Mouse (Mus musculus) spleen, adult 12 weeks (tissue): ENCODE results near the gene Hinfp.

Experiments used
- DNase-seq: peaks from one replicate; pipeline ENCODE4 v3.0.0; 2022; ENCODE audit warnings: low spot score

The Hinfp gene

DNA sequence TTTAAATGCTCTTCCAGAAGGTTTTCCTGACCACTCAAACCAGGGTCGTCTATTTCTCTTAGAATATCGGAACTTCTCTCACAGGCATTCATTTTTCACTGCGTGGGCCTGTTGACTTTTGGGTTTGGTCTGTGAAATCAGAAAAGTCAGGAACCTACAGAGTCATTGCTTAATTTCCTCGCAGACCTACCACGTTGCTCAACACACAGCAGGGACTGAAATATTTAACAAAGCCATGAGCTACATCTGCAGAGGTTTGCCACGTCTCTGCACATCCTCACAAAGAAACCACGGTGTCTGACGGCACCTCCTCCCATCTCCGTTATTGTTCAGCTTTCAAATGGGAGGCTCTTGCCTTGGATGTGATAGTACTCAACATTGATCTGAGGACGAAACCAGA, 46.5 kb downstream of the Hinfp start:
- DNase-seq = no peak

DNA sequence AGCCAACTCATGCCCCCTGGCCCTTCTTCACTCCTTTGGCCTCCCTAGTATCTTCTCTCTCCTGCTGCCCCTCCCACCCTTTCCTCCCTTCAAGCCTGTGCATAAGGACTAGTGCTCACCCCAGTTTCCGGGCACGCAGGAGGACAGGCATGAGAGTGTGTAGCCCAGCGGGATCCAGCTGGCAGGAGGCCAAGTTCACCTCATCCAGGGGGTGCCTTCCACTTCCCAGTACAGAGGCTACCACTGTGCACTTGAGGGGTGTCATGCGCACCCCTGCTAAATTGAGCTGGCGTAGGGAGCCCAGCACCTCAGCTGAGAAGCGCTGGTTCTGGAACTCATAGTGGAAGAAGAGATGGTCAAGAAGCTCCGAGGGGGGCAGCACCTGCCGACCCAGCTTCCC, 49.3 kb downstream of the Hinfp start:
- DNase-seq = no peak

DNA sequence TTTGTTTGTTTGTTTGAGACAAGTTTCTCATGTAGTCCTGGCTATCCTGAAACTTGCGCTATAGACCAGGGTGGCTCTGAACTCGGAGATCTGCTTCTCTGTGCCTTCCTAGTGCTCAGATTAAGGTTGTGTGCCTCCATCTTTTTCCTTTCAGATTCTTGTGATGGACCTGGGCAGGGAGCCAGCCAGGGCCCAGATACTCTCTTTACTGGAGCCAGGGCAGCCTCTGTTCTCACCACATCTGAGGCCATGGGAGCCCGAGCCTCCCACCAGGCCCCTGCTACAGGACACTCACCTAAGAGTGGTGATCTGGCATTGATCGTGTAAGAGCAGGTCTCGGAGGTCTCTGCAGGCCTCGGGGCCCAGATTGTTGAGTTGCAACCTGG, 50.3 kb downstream of the Hinfp start:
- DNase-seq = no peak

DNA sequence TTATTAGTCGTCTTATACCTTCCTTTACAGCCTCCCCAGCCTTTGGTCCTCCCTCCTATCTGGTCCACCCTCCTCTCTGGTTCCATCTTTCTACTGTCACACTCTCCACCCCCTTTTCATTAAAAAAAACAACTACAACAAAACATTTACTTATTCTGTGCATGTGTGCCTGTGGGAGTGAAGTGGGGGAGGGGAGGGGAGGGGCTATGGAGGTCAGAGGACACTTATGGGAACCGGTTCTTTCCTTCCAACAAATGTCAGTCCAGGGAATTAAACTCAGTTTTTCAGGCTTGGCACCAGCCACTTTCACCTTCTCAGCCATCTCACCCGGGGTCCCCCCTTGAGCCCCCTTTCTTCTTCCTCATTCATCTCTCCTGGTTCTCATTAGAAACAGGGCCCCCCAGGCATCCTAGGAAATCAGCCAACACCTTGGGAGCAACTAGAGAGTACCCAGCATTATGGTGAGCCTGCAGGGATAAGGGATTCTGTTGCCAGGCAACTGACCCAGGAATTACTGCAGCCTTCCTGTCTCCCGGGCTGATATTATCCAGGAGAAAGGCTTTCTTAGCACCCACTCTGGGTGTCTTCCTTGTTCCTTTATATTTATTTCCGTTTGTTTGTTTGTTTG, 50.8 kb downstream of the Hinfp start:
- no peak for DNase-seq

DNA sequence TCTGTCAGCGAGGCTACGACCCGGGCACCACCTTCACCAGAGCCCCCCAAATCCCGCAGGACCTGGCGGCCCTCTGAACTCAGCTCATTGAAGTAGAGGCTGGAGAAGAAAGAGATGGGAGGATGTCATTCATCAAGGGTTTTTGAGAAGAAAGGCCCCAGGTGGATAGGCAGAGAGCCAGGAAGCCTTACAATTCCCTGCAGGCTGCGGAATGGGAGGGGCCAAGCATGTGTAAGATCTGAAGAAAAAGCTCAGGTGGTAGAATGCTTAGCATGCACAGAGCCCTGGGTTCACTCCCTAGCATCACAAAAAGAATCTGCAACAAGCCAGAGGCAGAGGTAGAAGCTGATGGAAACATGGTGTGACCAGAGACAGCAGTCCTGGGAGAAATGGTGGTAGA, 52.0 kb downstream of the Hinfp start:
- no peak for DNase-seq

DNA sequence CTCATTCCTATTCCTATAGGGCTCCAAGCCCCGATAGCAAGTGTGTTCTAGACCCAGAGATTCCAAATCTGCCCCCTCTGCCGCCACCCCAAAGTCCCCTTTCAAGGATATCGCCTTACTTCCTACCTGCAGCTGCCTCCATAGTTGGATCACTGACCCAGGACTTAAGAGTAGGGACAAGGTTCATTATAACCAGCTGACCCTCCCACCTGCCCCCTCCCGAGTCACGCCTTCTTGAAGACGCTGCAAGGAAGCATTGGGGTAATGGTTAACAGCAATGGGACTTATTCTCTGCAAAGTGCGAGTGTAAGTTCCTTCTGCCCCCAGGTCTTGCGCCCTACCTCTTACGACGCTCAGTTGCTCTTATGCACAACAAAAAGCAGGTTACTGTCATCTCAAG, 54.2 kb downstream of the Hinfp start, which contains the start of gene Pdzd3:
TSS of gene Pdzd3 (minus strand) at position 158 of the 400 bp plus-strand sequence.
- DNase-seq = no peak

DNA sequence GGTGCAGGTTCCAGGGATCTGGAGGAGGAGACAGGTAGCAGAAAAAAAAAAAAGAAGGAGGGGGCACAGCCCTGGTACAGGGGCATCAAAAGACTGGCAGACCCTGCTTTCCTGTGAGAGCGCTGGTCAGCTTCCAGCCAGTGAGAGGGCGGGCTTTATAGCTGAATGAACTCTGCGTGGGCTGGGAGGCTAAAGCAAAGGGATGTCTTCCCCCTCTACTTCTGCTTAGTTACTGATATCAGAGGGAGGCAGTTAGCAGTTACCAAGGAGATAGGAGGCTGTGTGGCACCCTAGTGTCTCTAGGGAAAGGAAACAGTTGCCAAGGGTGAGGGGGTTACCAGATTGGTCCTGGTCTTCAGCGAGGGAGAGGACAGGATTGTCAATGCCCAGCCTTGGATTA, 55.0 kb downstream of the Hinfp start:
- no peak for DNase-seq

DNA sequence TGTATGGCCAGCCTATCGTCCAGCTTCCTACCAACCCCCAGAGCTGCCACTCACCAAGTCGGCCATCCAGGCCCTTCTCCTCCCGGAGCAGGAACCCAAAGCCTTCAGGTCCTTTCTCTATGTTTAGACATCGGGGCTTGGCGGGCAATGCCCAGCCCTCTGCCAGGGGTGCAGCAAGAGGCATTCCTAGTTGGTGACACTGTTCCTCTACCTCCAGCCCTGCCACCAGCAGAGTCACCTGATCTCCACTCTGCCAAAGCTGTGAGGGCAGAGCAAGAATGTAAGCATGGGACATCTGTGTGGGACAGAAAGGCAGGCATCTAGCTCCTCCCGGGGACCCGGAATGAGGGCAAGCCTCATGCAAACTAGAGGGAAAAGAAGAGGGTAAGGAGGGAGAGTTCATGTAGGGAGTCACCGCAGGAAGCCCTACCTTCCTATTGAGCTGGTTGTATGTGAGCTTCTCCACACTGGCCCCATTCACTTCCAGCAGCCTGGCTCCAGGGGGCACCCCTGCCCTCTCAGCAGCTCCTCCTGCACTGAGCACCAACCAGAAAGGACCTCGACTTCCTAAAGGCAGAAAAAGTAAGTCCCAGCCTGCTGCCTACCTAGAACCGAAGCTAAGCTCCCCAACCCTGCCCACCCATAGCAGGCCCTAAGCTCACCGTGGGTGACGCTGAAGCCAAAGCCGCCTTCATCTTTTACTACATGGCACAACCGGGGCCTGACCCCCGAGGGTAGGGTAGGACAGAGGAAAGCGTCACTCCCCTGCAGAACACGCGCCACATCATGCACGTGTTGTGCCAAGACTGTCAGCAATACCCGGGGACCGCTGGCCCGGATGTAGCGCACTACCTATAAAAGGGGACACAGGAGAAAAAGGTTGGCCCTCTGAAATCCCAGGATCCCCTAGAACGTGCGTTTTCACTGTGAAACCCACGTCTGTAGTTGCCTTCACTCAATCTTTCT, 56.0 kb downstream of the Hinfp start:
- peak; percentile 32 for DNase-seq

DNA sequence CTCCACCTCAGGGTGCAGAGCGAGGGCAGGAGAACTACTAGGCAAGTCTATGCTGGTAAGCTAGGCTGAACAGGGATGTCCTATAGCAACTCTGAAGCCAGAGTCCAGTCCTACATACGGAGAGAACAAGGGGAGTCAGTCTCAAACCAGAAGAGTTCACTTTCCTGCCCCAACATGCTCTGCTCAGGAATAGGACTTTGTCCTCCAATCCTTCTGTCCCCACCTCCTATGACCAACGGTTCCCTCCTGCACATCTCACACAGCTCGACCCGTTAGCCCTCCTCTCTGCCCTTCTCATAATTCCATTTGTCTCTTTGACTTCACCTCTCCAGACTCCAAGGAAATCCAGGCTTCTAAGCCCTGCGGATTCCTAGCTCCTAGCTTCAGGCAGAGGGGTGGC, 57.6 kb downstream of the Hinfp start:
- no peak for DNase-seq

DNA sequence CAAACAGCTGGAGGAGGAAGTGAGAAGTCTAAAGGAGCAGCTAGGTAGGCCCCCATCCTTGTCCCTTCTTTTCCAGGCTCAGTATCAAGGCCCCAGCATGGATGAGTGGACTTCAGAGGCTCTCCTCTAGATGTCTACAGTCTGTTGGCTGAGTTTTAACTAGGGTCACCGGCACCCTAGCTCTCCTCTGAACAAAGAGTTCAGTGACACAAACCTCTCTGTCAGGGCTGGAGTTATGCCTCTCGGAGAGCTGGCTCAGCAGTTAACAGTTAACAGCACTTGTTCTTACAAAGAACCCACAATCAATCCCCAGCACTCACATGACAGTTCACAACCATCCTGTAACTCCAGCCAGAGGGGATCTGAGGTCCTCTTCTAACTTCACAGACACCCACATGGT, 61.9 kb downstream of the Hinfp start:
- DNase-seq = no peak
